8 mouse cellular contexts compared by ENCODE assay signal in the genomic region with DNA sequence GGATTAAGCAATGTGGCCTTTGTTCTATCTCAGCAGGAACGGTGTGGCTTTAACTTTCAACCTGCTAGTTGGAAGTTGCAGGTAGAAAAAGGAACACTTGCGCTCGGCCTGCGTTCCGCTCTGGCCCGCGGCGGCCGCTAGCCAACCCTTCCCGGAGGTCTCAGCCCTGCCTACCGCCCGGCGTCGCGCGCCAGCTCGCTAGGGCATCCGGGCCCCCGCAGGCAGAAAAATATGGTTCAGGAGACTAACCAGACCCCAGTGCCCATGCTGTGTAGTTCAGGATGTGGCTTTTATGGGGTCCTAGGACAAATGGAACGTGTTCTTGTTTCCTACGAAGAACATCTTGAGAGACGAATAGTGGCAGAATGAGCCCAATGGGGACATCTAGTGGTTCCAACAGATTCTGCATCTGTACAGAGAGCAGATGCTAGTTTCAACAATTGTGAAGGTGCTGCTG. TPM values are rescaled to one million over a fixed set of nuclear protein-coding genes. Genes with fewer than 3 reads are reported as not detected.
DNase-seq lines count a peak whose midpoint lies in the region; ATAC-seq lines count a peak whose summit lies in the region.

No protein-coding gene starts in this region.

- peak overlapping the region; percentile 89 for H3K4me2 ChIP-seq in intestine, embryonic 16.5 days (ENCODE audit: low read depth, low read length)

- peak overlapping the region; percentile 75 for H3K27ac ChIP-seq in intestine, embryonic 16.5 days (ENCODE audit: low read length)

- peak; percentile 87 for ATAC-seq in intestine, embryonic 16.5 days
- peak; percentile 94 for ATAC-seq in megakaryocyte-erythroid progenitor cell, adult 5-6 weeks (replicated peaks; ENCODE audit: low FRiP score, low TSS enrichment, poor library complexity, severe bottlenecking)

- peak overlapping the region; percentile 55 for H3K4me3 ChIP-seq in intestine, embryonic 16.5 days (ENCODE audit: low read length)

- peak; percentile 33 to 57 for DNase-seq in heart, adult 18-20 months
- no peak for DNase-seq in heart, postnatal 25 days (ENCODE audit: low spot score)
- DNase-seq in cerebellum, adult 9-11 months, result peak; percentile 37
- peak; percentile 11 to 60 for DNase-seq in frontal cortex, postnatal 14 days (ENCODE audit: low spot score in 2 of 2)
- DNase-seq in left cerebral cortex, postnatal 14 days (ENCODE audit: low spot score in 2 of 2), result peak; percentile 77 to 84
- DNase-seq in right cerebral cortex, postnatal 36 days (ENCODE audit: low spot score in 2 of 2), result peak; percentile 41 to 45

- WGBS in intestine, embryonic 16.5 days, result under 1% methylated on average over 22 of the region's 22 CpGs

- H3K9me3 ChIP-seq in intestine, embryonic 16.5 days (ENCODE audit: control insufficient read depth, low read length), result no peaks in the 10 kb centered on the region

- no peaks in the 10 kb centered on the region for H3K27me3 ChIP-seq in intestine, embryonic 16.5 days (replicated peaks; ENCODE audit: control insufficient read depth, insufficient read depth, low read length)

- H3K4me1 ChIP-seq in intestine, embryonic 16.5 days (ENCODE audit: control insufficient read depth, insufficient read depth, low read length), result no peaks in the 10 kb centered on the region

- intact Hi-C loops in heart, postnatal 25 days (cut with DNase I), result loop anchor here (1.0 kb wide), 1 partner anchor 545 kb away; no protein-coding TSS in a partner anchor
- intact Hi-C loops in left cerebral cortex, postnatal 14 days (cut with DNase I), result loop anchor here (5.0 kb wide), 2 partner anchors 444 to 544 kb away; no protein-coding TSS in a partner anchor

- no peaks in the 10 kb centered on the region for H3K36me3 ChIP-seq in intestine, embryonic 16.5 days (ENCODE audit: control insufficient read depth, insufficient read depth, low read length)

- H3K9ac ChIP-seq in intestine, embryonic 16.5 days (ENCODE audit: low read depth, low read length), result peak overlapping the region; percentile 76

RNA-seq across cellular contexts. Expression of a gene that starts 12.6 kb away (rescaled TPM):
- total RNA-seq in heart, adult 18-20 months (2021), result under 1 TPM in 1 of 2 experiments, not detected in 1; 0.13 TPM
- total RNA-seq in heart, postnatal 25 days (2021), result not detected
- polyA plus RNA-seq in intestine, embryonic 16.5 days (2015; fragmentation: Nextera tagmentation; extraction: Ambion mirVana), result 0.04 and 0.07 TPM in 2 replicates
- total RNA-seq in left cerebral cortex, postnatal 14 days (2021), result not detected
- total RNA-seq in megakaryocyte-erythroid progenitor cell, adult 5-6 weeks (2014; fragmentation: Nextera tagmentation), result not detected in 2 replicates
- total RNA-seq in megakaryocyte-erythroid progenitor cell, adult 5-6 weeks (2017), result not detected in 2 replicates

RNA-seq across cellular contexts. Expression of a gene that starts 59.6 kb away (rescaled TPM):
- total RNA-seq in heart, adult 18-20 months (2021), result 10 to 100 TPM; 14.0 to 16.6 TPM
- total RNA-seq in heart, postnatal 25 days (2021), result 10 to 100 TPM; 14.7 to 19.0 TPM
- 2.9 and 3.5 TPM in 2 replicates for polyA plus RNA-seq in intestine, embryonic 16.5 days (2015; fragmentation: Nextera tagmentation; extraction: Ambion mirVana)
- total RNA-seq in left cerebral cortex, postnatal 14 days (2021), result 10 to 100 TPM; 20.0 to 20.3 TPM
- 29.9 and 31.2 TPM in 2 replicates for total RNA-seq in megakaryocyte-erythroid progenitor cell, adult 5-6 weeks (2014; fragmentation: Nextera tagmentation)
- total RNA-seq in megakaryocyte-erythroid progenitor cell, adult 5-6 weeks (2017), result 24.8 and 27.8 TPM in 2 replicates
